Mouse (Mus musculus): ENCODE data around the gene Traf3ip3. TPM values are rescaled to one million over a fixed set of nuclear protein-coding genes. Genes with fewer than 3 reads are reported as not detected.

Traf3ip3 gene
- 11.9 and 23.1 TPM in 2 replicates for total RNA-seq (2015; ENCODE audit: low replicate concordance)
- total RNA-seq (2017; ENCODE audit: low replicate concordance), result 18.1 and 40.7 TPM in 2 replicates

DNA sequence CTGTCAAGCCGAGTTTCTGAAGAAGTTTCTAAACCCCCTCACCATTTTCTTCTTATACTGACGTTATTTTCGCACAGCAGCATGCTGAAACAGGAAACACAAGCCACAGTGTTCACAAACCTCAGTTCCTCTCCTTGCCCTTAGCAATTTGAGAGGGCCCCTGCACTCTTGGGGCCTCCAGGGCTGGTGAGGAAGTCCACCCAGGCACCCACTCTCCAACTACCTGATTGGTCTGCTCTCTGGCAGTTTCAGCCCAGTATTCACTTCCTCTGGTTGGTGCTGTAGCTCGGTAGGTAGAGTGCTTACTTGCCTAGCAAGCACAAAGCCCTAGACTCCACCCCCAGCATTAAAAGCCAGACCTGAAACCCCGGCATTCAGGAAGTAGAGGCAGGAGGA is at the start of gene Traf3ip3:
TSS of gene Traf3ip3 (minus strand) at position 321 of the 396 bp plus-strand sequence.
- ATAC-seq (replicated peaks; ENCODE audit: low FRiP score, poor library complexity, severe bottlenecking), result no peak

DNA sequence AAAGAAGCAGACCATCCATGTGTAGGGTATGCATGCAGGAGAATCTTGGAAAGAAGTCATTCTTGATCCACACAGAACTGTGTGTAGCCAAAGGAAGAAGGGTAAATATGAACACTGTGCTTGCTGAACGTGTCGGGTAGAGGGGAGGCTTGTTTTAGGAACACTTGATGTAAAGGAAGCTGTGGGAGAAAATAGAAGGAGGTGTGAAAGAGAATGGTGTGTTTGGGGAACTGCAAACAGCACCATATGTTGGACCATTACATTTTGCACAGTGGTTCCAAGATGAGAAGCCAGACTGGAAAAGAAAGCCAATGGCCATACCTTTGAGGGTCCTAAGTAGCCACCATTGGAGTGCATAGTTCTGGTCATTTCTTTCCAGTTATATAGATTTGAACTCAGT is 48.5 kb upstream of the Traf3ip3 start:
- ATAC-seq (replicated peaks; ENCODE audit: low FRiP score, poor library complexity, severe bottlenecking), result no peak

DNA sequence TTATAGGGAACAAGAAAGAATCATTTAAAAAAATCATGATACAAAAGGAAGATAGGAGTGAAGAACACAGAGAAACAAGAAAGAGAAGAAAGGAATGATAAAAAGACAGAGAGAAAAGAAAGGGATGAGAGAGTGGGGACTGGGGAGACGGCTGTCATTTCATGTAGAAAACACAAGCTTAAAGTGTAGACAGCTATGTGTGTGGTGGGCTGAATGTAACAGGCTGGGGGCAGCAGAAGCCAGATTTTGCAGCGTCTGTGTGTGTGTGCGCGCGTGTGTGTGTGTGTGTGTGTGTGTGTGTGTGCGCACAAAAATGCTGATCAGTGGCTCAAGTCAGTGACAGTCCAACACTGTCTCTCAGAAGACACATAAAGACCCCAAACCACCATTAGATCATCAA is 42.7 kb upstream of the Traf3ip3 start:
- ATAC-seq (replicated peaks; ENCODE audit: low FRiP score, poor library complexity, severe bottlenecking), result no peak

DNA sequence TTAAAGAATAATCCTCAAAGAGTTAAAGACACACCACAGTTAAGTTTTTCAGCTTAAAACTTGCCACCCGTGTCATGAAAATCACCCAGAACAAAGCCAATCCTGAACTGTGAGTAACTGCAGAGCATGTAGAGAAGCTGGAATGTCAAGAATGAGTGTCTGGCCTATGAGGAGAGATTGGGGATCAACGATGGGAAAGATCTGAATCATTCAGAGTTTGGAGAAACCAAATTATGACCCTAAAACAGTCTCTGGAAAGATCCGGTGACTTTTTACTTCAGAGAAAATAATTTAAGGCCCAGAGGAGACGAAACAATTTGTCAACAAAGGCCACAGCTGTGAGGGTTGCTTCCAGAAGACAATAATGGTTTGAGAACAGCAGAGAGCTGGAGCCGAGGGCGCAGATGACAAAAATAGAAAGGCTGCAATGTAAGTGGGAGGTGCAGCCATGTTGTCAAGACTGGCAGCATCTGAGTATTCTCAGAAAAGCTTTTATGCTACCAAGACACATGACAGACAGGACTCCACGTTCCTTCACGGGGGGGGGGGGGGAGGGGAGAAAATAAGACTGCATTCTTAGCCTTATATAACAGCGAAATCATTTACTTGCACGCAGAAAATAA is 42.2 kb upstream of the Traf3ip3 start:
- ATAC-seq (replicated peaks; ENCODE audit: low FRiP score, poor library complexity, severe bottlenecking), result no peak

DNA sequence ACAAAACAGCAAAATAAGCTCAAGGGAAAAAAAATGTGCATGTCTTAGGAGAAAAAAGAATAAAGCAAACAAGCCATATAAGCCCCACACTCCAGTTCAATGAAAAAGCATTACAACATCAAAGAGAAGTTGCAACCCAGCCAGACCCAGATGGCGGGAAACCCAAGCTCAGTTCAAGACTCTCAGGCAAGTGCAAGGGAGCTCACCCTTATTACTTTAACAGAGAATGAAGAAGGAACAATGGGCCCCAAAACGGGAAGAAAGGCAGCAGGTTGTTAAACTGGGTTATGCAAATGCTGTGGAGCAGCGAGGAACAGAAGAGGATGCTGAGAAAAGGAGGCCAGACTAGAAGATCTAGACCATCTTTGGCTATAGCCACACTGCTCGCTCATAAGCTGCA is 41.4 kb upstream of the Traf3ip3 start:
- no peak for ATAC-seq (replicated peaks; ENCODE audit: low FRiP score, poor library complexity, severe bottlenecking)

DNA sequence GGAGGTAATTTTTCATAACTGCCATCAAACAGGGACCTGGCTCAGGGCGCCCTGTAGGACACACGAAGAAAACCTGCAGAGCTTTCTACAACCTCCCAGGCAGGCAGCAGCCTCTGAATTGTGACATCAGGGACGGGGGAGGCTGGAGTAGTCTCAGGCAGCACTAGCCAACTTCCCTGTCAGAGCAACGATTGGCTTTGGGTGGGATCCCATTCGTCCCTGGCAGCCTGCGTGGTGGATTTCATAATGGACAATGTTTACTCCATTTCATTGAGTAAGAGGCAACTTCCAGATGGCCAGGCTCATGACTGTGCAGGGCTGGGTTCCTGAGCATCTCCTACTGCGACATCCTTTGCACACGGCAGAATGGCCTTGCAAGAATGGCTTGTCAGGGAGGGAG is 40.7 kb upstream of the Traf3ip3 start:
- no peak; the same call in 1 of the 2 replicates for ATAC-seq (replicated peaks; ENCODE audit: low FRiP score, poor library complexity, severe bottlenecking)

DNA sequence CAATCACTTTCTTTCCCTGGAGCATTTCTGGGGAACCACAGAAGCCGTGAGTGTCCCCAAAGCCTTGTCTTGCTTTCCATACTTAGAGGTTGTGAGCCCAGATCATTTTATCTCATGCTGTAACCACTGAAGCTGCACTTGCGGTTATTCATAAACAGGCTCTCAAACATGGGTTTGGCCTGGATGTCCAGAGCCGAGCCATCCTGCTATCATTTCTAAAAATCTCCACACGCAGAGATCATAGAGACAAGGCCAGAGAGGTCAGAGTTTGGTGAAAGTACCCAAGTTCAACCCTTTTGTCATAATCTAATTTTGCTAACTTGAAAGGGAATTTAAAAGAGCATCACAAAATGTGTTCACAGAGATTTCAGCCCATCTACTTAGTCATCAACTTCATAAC is 39.9 kb upstream of the Traf3ip3 start:
- ATAC-seq (replicated peaks; ENCODE audit: low FRiP score, poor library complexity, severe bottlenecking), result no peak

DNA sequence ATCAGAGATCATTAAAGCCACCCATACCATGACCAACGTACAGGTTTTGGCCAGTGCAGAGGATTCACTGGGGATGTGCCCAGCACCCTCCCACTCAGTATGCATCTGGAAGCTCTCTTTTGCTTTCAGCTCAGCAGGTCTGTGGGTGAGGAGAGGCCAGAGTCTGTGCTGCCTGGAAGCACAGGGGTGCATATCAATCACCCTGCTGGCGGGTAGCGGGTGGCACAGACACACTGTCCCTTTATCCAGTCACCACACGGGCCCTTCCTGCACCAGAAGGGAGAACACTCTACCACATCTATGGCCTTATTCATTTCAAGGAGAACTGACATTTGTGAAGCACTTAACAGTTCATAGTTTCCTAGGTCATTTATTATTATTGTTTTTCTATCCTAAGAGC is 36.9 kb upstream of the Traf3ip3 start:
- ATAC-seq (replicated peaks; ENCODE audit: low FRiP score, poor library complexity, severe bottlenecking), result no peak

DNA sequence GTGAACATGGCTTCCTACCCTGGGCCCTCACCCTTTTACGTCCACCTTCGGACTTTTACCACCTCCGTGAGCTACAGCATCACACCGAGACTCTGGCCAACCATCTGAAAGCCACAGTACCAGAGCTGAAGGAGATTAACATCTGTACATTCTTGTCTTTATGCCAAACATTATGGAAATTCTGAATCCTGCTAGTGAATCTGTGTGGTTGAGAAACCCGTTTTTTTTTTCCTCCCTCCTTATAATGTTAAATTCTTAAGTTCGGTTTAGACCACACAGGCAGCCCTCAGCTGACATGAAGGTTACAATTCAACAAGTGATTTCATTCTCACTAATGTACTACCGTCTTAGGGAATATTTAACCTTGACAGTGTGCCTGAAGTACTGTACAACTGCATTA is 33.4 kb upstream of the Traf3ip3 start:
- no peak for ATAC-seq (replicated peaks; ENCODE audit: low FRiP score, poor library complexity, severe bottlenecking)

DNA sequence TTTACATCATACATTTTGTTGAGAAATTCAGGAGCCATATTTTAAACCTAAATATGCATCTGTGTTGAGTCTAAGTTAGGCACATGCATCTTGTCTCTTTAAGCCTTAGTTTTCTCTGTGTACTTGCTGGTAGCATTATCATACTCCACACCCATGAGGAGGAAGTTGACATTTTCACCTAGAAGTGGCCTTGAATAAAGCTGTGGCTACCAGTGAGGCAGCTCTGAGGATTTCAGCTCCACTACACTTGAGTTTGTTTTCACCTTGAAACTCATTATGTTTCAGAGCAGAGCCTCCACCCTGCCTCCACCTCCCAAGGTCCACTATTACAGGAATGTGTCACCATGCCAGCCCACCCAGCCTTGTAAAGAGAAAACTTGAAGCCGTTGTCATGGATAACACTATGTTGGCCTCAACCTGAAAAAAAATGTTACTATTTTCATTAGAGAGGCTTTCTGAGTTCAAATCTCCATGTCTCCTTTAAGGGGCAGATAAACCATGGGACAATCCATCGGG is 32.7 kb upstream of the Traf3ip3 start:
- ATAC-seq (replicated peaks; ENCODE audit: low FRiP score, poor library complexity, severe bottlenecking), result no peak

DNA sequence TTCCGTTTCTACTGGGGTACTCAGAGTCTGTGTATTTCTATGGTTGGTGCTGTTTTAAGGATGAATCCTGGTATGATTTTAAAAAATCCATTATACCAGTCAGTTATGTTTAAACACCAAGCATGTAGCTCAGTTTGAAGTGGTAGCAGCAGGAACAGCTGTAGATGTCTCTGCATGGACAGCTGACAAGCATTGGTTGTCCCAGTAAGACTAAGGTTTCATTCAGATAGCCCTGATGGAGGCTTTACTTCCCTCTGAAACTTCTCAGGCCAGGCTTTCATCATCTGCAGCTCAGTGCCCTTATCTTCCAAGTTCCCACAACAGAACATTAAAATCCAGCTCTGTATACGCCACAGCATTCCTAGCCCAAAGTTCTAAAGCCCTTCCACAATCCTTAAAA is 31.2 kb upstream of the Traf3ip3 start:
- no peak for ATAC-seq (replicated peaks; ENCODE audit: low FRiP score, poor library complexity, severe bottlenecking)

DNA sequence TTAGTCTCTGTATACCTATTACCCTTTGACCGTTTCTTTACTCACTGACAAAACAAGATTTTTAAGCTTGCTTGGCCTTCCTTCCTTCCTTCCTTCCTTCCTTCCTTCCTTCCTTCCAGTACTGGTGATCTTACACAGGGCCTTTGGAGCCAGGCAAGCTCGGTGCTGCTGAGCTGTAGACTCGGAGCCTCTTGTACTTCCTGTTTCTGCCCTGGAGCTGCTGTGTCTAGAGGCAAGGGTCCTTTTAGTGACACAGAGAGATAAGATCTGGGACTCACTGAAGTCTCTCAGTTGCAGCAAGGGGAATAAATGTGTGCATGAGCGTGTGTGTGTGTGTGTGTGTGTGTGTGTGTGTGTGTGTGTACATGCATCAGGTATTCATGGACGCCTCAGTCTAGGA is 29.4 kb upstream of the Traf3ip3 start:
- ATAC-seq (replicated peaks; ENCODE audit: low FRiP score, poor library complexity, severe bottlenecking), result no peak

DNA sequence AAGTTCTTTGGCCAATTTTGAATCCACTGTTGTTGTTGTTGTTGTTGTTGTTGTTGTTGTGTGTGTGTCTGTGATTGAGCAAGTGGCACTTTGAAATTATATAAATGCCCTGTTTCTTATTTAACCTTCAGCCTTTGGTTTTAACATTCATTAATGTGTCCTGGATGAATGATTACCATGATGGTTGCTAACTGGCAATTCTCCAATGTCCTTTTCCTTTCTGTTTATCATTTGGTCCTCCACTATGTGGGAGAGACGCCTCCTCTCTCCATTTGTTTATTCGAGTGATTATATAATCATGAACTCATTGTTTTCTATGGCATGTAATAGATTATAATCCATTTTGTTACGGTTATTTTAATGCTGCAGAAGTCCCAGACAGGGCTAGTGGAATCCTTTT is 29.0 kb upstream of the Traf3ip3 start:
- ATAC-seq (replicated peaks; ENCODE audit: low FRiP score, poor library complexity, severe bottlenecking), result no peak

DNA sequence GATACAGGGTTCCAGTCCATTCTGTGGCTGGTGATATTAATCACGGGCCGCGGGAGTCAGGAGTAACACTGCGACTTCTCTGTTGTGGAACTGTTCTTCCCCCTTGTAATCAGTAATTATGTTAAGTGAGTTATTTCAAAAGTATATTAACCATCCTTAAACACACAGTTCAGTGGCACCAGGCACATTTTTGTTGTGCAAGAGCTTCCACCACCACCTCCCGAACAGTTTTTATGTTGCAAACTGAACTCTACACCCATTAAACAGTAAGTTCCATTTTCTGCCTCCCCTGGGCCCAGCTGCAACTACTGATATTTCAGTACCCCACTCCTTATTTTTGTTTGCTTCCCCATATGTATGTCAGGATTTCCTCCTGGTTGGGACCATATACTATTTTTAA is 28.1 kb upstream of the Traf3ip3 start:
- no peak for ATAC-seq (replicated peaks; ENCODE audit: low FRiP score, poor library complexity, severe bottlenecking)

DNA sequence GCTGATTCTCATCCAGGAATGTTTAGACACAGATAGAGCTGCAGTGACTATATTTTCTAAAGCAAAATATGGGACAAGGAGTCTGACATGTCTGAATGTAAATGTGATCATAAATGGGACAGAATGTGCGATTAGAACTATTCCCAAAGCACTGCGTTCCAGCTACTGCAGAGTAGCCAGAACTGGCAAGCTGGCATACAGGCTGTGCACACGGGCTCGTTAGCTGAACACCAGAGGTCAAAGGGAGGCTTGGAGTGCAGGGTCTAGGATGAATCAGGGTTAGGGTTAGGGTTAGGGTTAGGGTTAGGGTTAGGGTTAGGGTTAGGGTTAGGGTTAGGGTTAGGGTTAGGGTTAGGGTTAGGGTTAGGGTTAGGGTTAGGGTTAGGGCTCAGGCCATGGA is 26.0 kb upstream of the Traf3ip3 start:
- ATAC-seq (replicated peaks; ENCODE audit: low FRiP score, poor library complexity, severe bottlenecking), result no peak

DNA sequence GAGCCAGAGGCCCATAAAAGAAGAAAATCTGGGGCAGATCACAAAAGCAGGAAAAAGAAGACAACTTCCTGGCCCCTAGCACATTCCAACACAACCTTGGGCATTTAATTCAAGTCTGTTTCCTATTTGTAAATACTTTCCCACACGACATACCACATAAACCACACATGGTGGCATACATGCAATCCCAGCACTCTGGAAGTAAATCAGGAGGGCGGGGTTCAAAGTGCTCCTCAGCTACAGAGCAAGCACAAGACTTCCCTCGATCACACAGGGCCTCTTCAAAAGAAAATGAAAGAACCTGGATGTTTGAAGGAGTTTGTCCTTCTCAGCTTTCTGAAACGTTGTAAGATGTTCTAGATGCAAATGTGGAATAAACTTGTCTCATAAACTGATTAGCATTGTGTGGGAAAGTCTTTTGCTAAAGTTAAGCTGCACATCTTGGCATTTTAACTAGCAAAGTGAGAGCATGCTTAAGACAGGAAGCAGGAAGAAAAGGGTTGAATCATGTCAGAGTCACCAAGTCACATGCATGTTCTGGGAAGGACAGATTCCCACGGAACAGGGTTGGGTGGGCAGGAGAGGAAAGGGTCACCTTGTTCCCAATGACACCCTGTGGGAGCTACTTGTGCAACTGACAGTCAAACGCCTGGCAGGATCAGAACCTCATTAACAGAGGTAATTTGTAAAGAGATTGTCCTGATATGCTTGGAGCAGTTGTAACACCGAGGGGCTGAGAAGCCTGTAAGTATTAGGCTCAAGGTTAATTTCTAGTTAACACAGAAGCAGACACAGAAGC is 25.4 kb upstream of the Traf3ip3 start:
- no peak for ATAC-seq (replicated peaks; ENCODE audit: low FRiP score, poor library complexity, severe bottlenecking)

DNA sequence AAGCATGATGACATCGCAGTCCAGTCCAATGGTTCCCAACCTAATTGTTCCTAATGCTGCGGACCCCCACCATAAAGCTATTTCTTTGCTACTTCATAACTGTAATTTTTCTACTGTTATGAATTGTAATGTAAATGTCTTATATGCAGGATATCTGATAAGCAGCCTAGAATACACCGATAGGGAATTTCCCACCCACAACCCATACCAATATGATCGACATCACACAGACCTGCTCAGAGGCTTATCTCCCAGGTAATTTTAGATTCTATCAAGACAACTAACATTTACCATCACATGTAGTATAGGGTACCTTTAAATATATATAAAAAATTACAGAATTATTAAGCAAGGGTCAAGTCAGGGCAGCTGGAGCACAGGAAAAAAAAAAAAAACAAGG is 24.6 kb upstream of the Traf3ip3 start:
- no peak for ATAC-seq (replicated peaks; ENCODE audit: low FRiP score, poor library complexity, severe bottlenecking)

DNA sequence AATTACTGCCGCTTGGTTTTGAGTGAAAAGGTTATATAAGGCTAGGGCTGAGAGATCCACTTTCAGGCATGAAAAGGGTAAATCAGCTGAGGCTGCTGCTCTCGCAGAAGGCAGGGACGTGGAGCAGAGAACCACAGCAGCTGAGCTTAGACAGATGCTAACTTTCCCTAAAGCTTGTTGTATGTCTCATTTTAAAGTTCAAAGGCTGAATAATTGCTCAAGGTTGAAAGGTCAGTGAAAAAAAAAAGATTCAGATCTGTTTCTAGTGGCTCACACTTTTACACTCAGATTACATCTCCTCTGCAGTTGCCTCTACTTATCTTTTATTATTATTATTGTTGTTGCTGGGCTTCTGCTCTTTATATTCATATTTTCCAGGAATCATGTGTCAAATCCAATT is 24.0 kb upstream of the Traf3ip3 start:
- ATAC-seq (replicated peaks; ENCODE audit: low FRiP score, poor library complexity, severe bottlenecking), result no peak

DNA sequence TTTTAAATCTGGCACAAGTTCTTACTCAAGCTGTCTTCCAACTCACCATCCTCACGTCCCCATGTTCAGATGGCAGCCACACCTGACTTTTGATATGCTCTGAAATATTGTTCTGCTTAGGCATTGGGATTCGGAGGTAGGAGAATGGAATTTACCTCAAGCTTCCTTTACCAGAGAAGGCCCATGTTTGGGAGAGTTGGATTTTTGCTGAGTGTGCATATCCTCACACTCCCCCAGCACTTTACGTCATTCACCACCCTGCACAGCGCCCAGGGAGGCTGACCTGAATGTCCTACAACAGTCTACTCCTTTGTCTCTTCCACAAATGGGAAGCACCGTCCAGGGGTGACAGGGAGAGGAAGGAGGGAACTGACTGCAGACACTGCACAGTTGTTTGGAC is 18.9 kb upstream of the Traf3ip3 start:
- ATAC-seq (replicated peaks; ENCODE audit: low FRiP score, poor library complexity, severe bottlenecking), result no peak

DNA sequence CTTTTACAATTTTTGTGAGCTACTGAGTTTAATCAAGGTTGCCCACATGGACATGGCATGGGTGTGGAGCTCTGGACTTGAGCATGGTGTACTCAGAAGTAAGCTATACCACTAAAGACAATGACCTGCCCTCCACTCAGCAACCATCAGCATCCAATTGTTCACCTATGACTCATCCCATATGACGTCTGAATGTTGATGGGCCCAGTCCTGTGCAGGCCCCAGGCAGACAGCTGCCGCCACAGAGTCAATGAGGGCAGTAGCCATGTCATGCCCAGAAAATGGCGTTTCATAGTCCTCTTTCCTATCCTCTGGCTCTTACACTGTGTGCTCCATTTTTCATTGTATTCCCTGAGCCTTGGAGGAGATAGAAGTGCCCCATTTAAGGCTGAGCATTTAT is 14.5 kb upstream of the Traf3ip3 start:
- no peak for ATAC-seq (replicated peaks; ENCODE audit: low FRiP score, poor library complexity, severe bottlenecking)

DNA sequence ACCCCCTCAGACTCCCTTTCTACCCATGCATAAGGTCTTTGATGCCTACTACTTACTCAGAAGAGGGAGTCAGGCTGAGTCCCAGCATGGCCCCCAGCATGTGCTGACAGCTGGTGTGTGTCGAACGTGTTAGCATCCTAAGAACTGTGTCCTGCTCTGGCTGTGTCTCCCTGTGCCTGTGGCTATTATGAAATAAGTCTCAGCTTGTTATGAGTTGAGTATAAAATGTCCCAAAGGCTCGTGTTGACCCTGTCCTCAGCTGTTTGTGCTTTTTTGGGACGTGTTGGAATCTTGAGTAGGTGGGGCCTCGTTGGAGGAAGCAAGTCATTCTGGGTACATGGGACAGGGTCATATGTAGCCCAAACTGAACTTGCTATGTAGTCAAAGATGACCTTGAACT is 12.6 kb upstream of the Traf3ip3 start:
- ATAC-seq (replicated peaks; ENCODE audit: low FRiP score, poor library complexity, severe bottlenecking), result no peak

All from erythroblast, adult 5-6 weeks (primary cell).